ENCODE assay signal across 11 mouse cellular contexts in the genomic region with DNA sequence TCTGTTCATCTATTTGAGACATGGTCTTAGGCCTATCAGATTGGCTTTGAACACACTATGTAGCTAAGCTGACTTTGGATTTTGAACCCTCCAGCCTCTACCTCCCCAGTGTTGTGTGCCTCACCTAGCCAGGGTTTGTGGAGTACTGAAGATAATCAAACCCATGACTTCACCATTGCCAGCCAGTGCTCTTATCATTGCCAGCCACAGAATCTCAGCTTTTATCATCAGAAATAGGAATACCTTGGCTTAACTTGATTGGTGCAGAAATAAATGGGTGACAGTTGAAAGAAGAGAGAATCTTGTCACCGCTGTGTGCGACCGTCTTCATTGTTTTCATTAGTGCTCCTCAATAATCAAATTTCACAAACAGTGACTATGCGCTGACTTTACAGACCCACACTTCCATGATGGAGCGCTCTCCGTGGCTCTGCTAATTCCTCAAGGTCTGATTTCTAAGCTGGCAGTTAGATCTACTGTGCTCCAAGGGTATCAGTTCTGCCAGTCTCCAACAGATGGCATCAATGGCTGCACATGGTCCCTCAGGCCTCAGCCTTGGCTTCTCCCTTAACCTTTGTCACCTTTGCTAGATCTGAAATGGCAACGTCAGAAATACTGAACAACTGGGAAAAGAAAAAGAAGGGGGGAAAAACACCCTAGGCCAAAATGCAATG.
A peak's percentile ranks its signal among the peaks of the same experiment; 100 is the strongest.
DNase-seq lines count a peak whose midpoint lies in the region; TF ChIP-seq lines count a peak whose summit lies in the region.
"Had no signal": no experiment of that assay in that cellular context is flagged by ENCODE, and none has a peak within 500 bp of the region (broad histone marks: within the 10 kb centered on the region; RNA-seq: fewer than 3 reads in every experiment).

No protein-coding gene starts in this region.

- H3K4me1 ChIP-seq in lung, adult 2 months (ENCODE audit: control insufficient read depth, insufficient read depth, low read length), result no peaks in the 10 kb centered on the region; the same call in 1 of the 2 replicates

- TF ChIP-seq CTCF in lung, adult 2 months (IDR thresholded peaks at IDR 0.05; ENCODE audit: insufficient read depth, low read length), result peak; percentile 65

- peak; percentile 57 to 69 for DNase-seq in cerebellum, postnatal 14 days
- no peak for DNase-seq in cerebellum, adult 11 months
- DNase-seq in lung, adult 18-20 months, result peak; percentile 11
- no peak for DNase-seq in lung, postnatal 14 days
- DNase-seq in lung, adult 2 months, result no peak
- DNase-seq in thymus, postnatal 14 days, result peak; percentile 69
- DNase-seq in adrenal gland, adult 18-20 months (ENCODE audit: low spot score in 2 of 2), result no peak
- no peak for DNase-seq in embryo, embryonic 9.5 days (ENCODE audit: extremely low spot score)
- DNase-seq: gastrocnemius, postnatal 25 days had no signal

- WGBS in lung, adult 2 months, result 82% methylated on average over 7 of the region's 7 CpGs

- no peak for TF ChIP-seq POLR2A in lung, adult 2 months (IDR thresholded peaks at IDR 0.05; ENCODE audit: borderline replicate concordance, extremely low read depth, low read depth, low read length)

- no peak overlapping the region for H3K4me3 ChIP-seq in lung, adult 2 months (replicated peaks; ENCODE audit: extremely low read depth, low read depth, low read length)
- H3K4me3 ChIP-seq: embryonic facial prominence, embryonic 13.5 days; liver, embryonic 15.5 days had no signal

Comparison
In these comparisons a context has a peak if more than half of its experiments do, and no peak if none do; other contexts are left out.
1. DNase-seq: peak in cerebellum, postnatal 14 days (2 of 2), lung, adult 18-20 months (2 of 2) and thymus, postnatal 14 days (single experiment); none in cerebellum, adult 11 months (single experiment), lung, postnatal 14 days (single experiment), lung, adult 2 months (single experiment), adrenal gland, adult 18-20 months (0 of 2) and embryo, embryonic 9.5 days (single experiment).